Mouse (Mus musculus): ENCODE measurements around the gene Taf4. TPM values are rescaled to one million over a fixed set of nuclear protein-coding genes. Genes with fewer than 3 reads are reported as not detected.

Taf4 gene
- total and polyA plus RNA-seq, 2 experiments from 2014 or later = 2.9 to 15.0 TPM

GRCm38 (mm10) chr2:179945051-179945450 lies 31.4 kb downstream of the Taf4 start:
- H3K4me1 ChIP-seq (ENCODE audit: insufficient read depth, low read length) = peaks cover 4% of the 10 kb centered on the region; the same call in 1 of the 2 replicates
- no peak for ATAC-seq (ENCODE audit: low FRiP score)

GRCm38 (mm10) chr2:179941696-179942095 lies 34.8 kb downstream of the Taf4 start:
- no peak overlapping the region for H3K4me2 ChIP-seq (ENCODE audit: low read depth, low read length, poor library complexity, severe bottlenecking)
- H3K4me1 ChIP-seq (ENCODE audit: insufficient read depth, low read length) = no peaks in the 10 kb centered on the region
- WGBS = 87% methylated on average over 1 of the region's 1 CpGs
- no peak overlapping the region for H3K9ac ChIP-seq (replicated peaks; ENCODE audit: low read length, poor library complexity, severe bottlenecking)
- no peak overlapping the region for H3K27ac ChIP-seq (ENCODE audit: low read depth, low read length)
- TF ChIP-seq CTCF (IDR thresholded peaks at IDR 0.05) = no peak
- no peaks in the 10 kb centered on the region for H3K36me3 ChIP-seq (ENCODE audit: insufficient read depth, low read length)
- H3K9me3 ChIP-seq (ENCODE audit: low read length) = no peaks in the 10 kb centered on the region
- H3K27me3 ChIP-seq (ENCODE audit: insufficient read depth, low read length) = no peaks in the 10 kb centered on the region
- DNase-seq (ENCODE audit: low spot score) (peak; percentile 64), ATAC-seq (ENCODE audit: low FRiP score) (no peak)
- no peak overlapping the region for H3K4me3 ChIP-seq (ENCODE audit: low read depth, low read length)

More at GRCm38 (mm10) chr2:179945051-179945450, 31.4 kb downstream of the Taf4 start:
- Histone ChIP-seq H3K4me2 (ENCODE audit: low read depth, low read length, poor library complexity, severe bottlenecking) (no peak overlapping the region), H3K27me3 (ENCODE audit: insufficient read depth, low read length) (no peaks in the 10 kb centered on the region), H3K9ac (replicated peaks; ENCODE audit: low read length, poor library complexity, severe bottlenecking) (no peak overlapping the region), H3K27ac (ENCODE audit: low read depth, low read length) (no peak overlapping the region), H3K4me3 (ENCODE audit: low read depth, low read length) (no peak overlapping the region), H3K36me3 (ENCODE audit: insufficient read depth, low read length) (no peaks in the 10 kb centered on the region), H3K9me3 (ENCODE audit: low read length) (no peaks in the 10 kb centered on the region)
- no peak for TF ChIP-seq CTCF (IDR thresholded peaks at IDR 0.05)
- no peak for DNase-seq (ENCODE audit: low spot score)
- 31% methylated on average over 4 of the region's 4 CpGs for WGBS

- Histone ChIP-seq H3K4me2 (ENCODE audit: low read depth, low read length, poor library complexity, severe bottlenecking) (no peak overlapping the region), H3K4me1 (ENCODE audit: insufficient read depth, low read length) (no peaks in the 10 kb centered on the region), H3K9me3 (ENCODE audit: low read length) (no peaks in the 10 kb centered on the region), H3K36me3 (ENCODE audit: insufficient read depth, low read length) (peaks cover 13% of the 10 kb centered on the region), H3K9ac (replicated peaks; ENCODE audit: low read length, poor library complexity, severe bottlenecking) (no peak overlapping the region), H3K4me3 (ENCODE audit: low read depth, low read length) (no peak overlapping the region), H3K27ac (ENCODE audit: low read depth, low read length) (no peak overlapping the region), H3K27me3 (ENCODE audit: insufficient read depth, low read length) (no peaks in the 10 kb centered on the region)
- 89% methylated on average over 4 of the region's 4 CpGs for WGBS
- no peak for ATAC-seq (ENCODE audit: low FRiP score)
- no peak for DNase-seq (ENCODE audit: low spot score)
- TF ChIP-seq CTCF (IDR thresholded peaks at IDR 0.05) = no peak
Measured at GRCm38 (mm10) chr2:179937091-179937490, 39.4 kb downstream of the Taf4 start.

DNA sequence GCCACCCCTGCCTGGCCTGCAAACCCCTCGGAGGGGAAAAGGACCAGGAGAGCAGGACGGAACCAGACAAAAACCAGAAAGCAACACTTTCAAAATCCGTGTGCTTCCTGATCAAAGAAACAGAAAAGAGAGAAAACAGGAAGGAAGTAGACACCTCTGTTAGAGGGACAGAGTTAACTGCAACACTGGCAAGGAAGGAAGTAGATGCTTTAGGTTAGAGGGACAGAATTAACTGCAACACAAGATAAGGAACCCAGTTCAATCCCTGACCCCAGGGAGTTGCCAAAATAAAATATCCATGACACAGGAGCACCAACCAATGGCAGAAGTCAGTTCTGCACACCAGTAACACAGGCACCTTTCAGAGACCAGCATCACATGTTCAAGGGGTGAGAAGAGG lies 42.3 kb downstream of the Taf4 start:
- Histone ChIP-seq H3K9me3 (ENCODE audit: low read length) (no peaks in the 10 kb centered on the region), H3K4me3 (ENCODE audit: low read depth, low read length) (no peak overlapping the region), H3K27me3 (ENCODE audit: insufficient read depth, low read length) (no peaks in the 10 kb centered on the region), H3K9ac (replicated peaks; ENCODE audit: low read length, poor library complexity, severe bottlenecking) (no peak overlapping the region), H3K36me3 (ENCODE audit: insufficient read depth, low read length) (peaks cover 31% of the 10 kb centered on the region), H3K4me2 (ENCODE audit: low read depth, low read length, poor library complexity, severe bottlenecking) (no peak overlapping the region), H3K27ac (ENCODE audit: low read depth, low read length) (no peak overlapping the region), H3K4me1 (ENCODE audit: insufficient read depth, low read length) (no peaks in the 10 kb centered on the region)
- ATAC-seq (ENCODE audit: low FRiP score) (no peak), DNase-seq (ENCODE audit: low spot score) (no peak)
- 79% methylated on average over 3 of the region's 3 CpGs for WGBS
- no peak for TF ChIP-seq CTCF (IDR thresholded peaks at IDR 0.05)

DNA sequence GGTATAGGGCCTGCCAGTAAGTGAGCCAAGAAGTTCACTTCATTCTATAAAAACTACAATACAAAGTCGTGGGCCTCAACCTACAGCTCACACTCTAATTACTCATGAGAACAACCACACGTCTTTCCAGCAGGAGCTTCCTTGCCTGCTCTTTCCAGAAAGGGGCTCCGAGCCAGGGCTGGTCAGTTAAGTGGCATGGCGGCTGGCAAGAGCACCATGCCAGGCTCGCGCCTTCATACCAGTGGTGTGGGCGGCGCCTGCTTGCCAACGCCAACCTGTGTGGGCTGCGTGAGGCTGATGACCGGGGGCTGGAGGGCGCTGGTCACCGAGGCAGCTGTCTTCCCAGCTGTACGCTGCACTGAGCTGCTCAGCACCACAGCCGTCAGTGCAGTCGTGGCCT lies 44.7 kb downstream of the Taf4 start:
- TF ChIP-seq CTCF (IDR thresholded peaks at IDR 0.05) = no peak
- Histone ChIP-seq H3K36me3 (ENCODE audit: insufficient read depth, low read length) (peaks cover 38% of the 10 kb centered on the region), H3K4me2 (ENCODE audit: low read depth, low read length, poor library complexity, severe bottlenecking) (no peak overlapping the region), H3K27me3 (ENCODE audit: insufficient read depth, low read length) (no peaks in the 10 kb centered on the region), H3K9me3 (ENCODE audit: low read length) (no peaks in the 10 kb centered on the region), H3K4me1 (ENCODE audit: insufficient read depth, low read length) (no peaks in the 10 kb centered on the region), H3K4me3 (ENCODE audit: low read depth, low read length) (no peak overlapping the region), H3K27ac (ENCODE audit: low read depth, low read length) (no peak overlapping the region), H3K9ac (replicated peaks; ENCODE audit: low read length, poor library complexity, severe bottlenecking) (no peak overlapping the region)
- no peak for DNase-seq (ENCODE audit: low spot score)
- WGBS = 91% methylated on average over 16 of the region's 16 CpGs
- ATAC-seq (ENCODE audit: low FRiP score) = no peak

- no peak for TF ChIP-seq CTCF (IDR thresholded peaks at IDR 0.05)
- Histone ChIP-seq H3K9ac (replicated peaks; ENCODE audit: low read length, poor library complexity, severe bottlenecking) (no peak overlapping the region), H3K4me2 (ENCODE audit: low read depth, low read length, poor library complexity, severe bottlenecking) (no peak overlapping the region), H3K9me3 (ENCODE audit: low read length) (no peaks in the 10 kb centered on the region), H3K36me3 (ENCODE audit: insufficient read depth, low read length) (peaks cover 52% of the 10 kb centered on the region), H3K27me3 (ENCODE audit: insufficient read depth, low read length) (no peaks in the 10 kb centered on the region), H3K4me1 (ENCODE audit: insufficient read depth, low read length) (no peaks in the 10 kb centered on the region), H3K4me3 (ENCODE audit: low read depth, low read length) (no peak overlapping the region), H3K27ac (ENCODE audit: low read depth, low read length) (no peak overlapping the region)
- DNase-seq (ENCODE audit: low spot score) (no peak), ATAC-seq (ENCODE audit: low FRiP score) (no peak)
- 94% methylated on average over 13 of the region's 13 CpGs for WGBS
Measured at GRCm38 (mm10) chr2:179929166-179929565, 47.3 kb downstream of the Taf4 start.
